Mouse (Mus musculus) kidney, adult 2 months (tissue): ENCODE measurements around the gene Spef2. TPM values are rescaled to one million over a fixed set of nuclear protein-coding genes. Genes with fewer than 3 reads are reported as not detected.

Source experiments
- DNase-seq: peaks from one replicate; pipeline ENCODE4 v3.0.0; 2021
- H3K27ac ChIP-seq: fragments of 200-500 bp; 2 replicates; pipeline ENCODE4 v1.5.1; 2012; ENCODE audit warnings: low read depth, low read length, control low read depth, inconsistent platforms; ENCODE audit not compliant: insufficient read depth
- H3K27me3 ChIP-seq: fragments of 200-500 bp; replicated peaks from 2 replicates; pipeline ENCODE4 v1.6.1; 2012; ENCODE audit warnings: mild to moderate bottlenecking, moderate library complexity, low read length, inconsistent platforms; ENCODE audit not compliant: control insufficient read depth, insufficient read depth
- H3K36me3 ChIP-seq: fragments of 200-500 bp; 2 replicates; pipeline ENCODE4 v1.6.1; 2012; ENCODE audit warnings: mild to moderate bottlenecking, moderate library complexity, low read length, inconsistent platforms; ENCODE audit not compliant: control insufficient read depth, insufficient read depth
- H3K4me1 ChIP-seq: fragments of 200-500 bp; 2 replicates; pipeline ENCODE4 v1.6.1; 2011; ENCODE audit warnings: low read length; ENCODE audit not compliant: control insufficient read depth, insufficient read depth
- H3K4me3 ChIP-seq: fragments of 200-500 bp; 2 replicates; pipeline ENCODE4 v1.5.1; 2011; ENCODE audit warnings: mild to moderate bottlenecking, low read depth, low read length, control low read depth; ENCODE audit not compliant: insufficient read depth
- CTCF ChIP-seq: fragments of 200-500 bp; conservative IDR thresholded peaks from 2 replicates; pipeline ENCODE4 v1.5.1; 2011; ENCODE audit warnings: low read depth, mild to moderate bottlenecking, control low read depth, low read length, moderate library complexity, mixed read lengths; ENCODE audit not compliant: insufficient read depth, insufficient read length
- POLR2A ChIP-seq: fragments of 200-500 bp; IDR thresholded peaks from one replicate; pipeline ENCODE4 v1.6.1; 2011; ENCODE audit warnings: low read depth, low read length, control low read depth
- WGBS: fragments of 180-500 bp; shearing (Covaris S2); methylation state at CpG from one replicate; pipeline ENCODE4 v1.1.7; 2018; 5-methylcytosine and 5-hydroxymethylcytosine counted together
- polyA plus RNA-seq: library from polyadenylated mRNA; depleted of rRNA; stranded (reverse); fragments of >200 nt; gene quantifications from 2 replicates; pipeline ENCODE4 v1.2.3, GENCODE M21; 2012

The Spef2 gene
- polyA plus RNA-seq, 1 experiment: 0.08 TPM

DNA sequence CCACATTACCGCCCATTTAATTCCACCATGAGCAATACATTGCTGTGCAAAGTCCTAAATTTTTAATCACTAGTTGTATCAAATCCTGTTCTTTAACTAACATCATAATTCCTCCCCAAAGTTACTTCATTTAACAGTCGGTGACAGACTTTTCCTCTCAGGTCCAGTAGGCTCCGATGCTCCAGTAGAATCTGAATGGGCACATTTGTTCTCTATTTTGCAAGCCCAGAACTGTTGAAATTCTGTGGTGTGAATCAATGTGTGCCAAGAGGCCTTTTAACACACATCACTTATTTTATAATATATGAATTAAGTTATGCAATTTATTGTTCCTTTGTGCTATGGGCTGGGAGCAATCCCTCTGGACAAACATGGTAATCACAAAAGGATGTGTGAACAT is 2.3 kb upstream of the Spef2 start:
- 92% methylated on average over 3 of the region's 3 CpGs for WGBS
- Histone ChIP-seq H3K27ac (no peak overlapping the region), H3K4me3 (no peak overlapping the region), H3K4me1 (no peaks in the 10 kb centered on the region), H3K27me3 (no peaks in the 10 kb centered on the region), H3K36me3 (no peaks in the 10 kb centered on the region)
- no peak for TF ChIP-seq POLR2A
- no peak for TF ChIP-seq CTCF
- DNase-seq: no peak

GRCm38 (mm10) chr15:9747410-9748104 is 1.1 kb downstream of the Spef2 start:
- Histone ChIP-seq H3K4me3 (no peak overlapping the region), H3K27me3 (no peaks in the 10 kb centered on the region), H3K4me1 (no peaks in the 10 kb centered on the region), H3K36me3 (no peaks in the 10 kb centered on the region), H3K27ac (no peak overlapping the region)
- 54% methylated on average over 5 of the region's 5 CpGs for WGBS
- no peak for TF ChIP-seq CTCF
- TF ChIP-seq POLR2A: no peak
- no peak for DNase-seq

- TF ChIP-seq CTCF: no peak
- Histone ChIP-seq H3K4me3 (no peak overlapping the region), H3K4me1 (no peaks in the 10 kb centered on the region), H3K27me3 (no peaks in the 10 kb centered on the region), H3K36me3 (no peaks in the 10 kb centered on the region), H3K27ac (no peak overlapping the region)
- WGBS: 94% methylated on average over 3 of the region's 3 CpGs
- no peak for DNase-seq
Measured at GRCm38 (mm10) chr15:9742172-9742571, 6.5 kb downstream of the Spef2 start.

- Histone ChIP-seq H3K36me3 (no peaks in the 10 kb centered on the region), H3K27ac (no peak overlapping the region), H3K4me3 (no peak overlapping the region), H3K27me3 (no peaks in the 10 kb centered on the region), H3K4me1 (no peaks in the 10 kb centered on the region)
- WGBS: 73% methylated on average over 7 of the region's 7 CpGs
- DNase-seq: no peak
- TF ChIP-seq POLR2A: no peak
- TF ChIP-seq CTCF: no peak
Measured at GRCm38 (mm10) chr15:9714574-9715458, 33.9 kb downstream of the Spef2 start.

DNA sequence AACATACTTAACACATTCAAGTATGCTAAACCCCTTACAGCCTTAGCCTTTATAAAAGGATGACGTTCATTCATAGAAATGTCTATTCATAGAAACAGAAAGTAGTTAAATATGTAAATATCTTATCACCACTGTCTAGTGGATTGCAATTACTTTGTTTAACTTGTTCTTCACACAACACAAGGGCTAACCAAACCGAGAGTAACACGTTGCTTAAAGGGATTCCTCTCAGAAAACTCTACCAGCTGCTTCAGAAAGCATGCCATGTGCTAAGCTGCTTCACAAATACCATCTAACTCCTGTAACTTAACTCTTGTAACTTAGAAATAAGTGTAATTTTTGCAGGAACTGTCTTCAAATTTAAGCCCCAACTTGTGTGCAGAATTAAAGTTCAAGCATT is 35.0 kb downstream of the Spef2 start:
- H3K27ac ChIP-seq: no peak overlapping the region
- no peak overlapping the region for H3K4me3 ChIP-seq
- no peaks in the 10 kb centered on the region for H3K36me3 ChIP-seq
- H3K27me3 ChIP-seq: no peaks in the 10 kb centered on the region
- 82% methylated on average over 3 of the region's 3 CpGs for WGBS
- no peaks in the 10 kb centered on the region for H3K4me1 ChIP-seq
- no peak for DNase-seq
- TF ChIP-seq POLR2A (no peak), CTCF (no peak)

GRCm38 (mm10) chr15:9710330-9710729 is 38.3 kb downstream of the Spef2 start:
- Histone ChIP-seq H3K27me3 (no peaks in the 10 kb centered on the region), H3K4me3 (no peak overlapping the region), H3K36me3 (no peaks in the 10 kb centered on the region), H3K4me1 (no peaks in the 10 kb centered on the region), H3K27ac (no peak overlapping the region)
- 88% methylated on average over 2 of the region's 2 CpGs for WGBS
- TF ChIP-seq POLR2A (no peak), CTCF (no peak)
- no peak for DNase-seq

GRCm38 (mm10) chr15:9705830-9706450 is 42.7 kb downstream of the Spef2 start:
- no peaks in the 10 kb centered on the region for H3K36me3 ChIP-seq
- no peak for DNase-seq
- 79% methylated on average over 2 of the region's 2 CpGs for WGBS
- H3K4me1 ChIP-seq: no peaks in the 10 kb centered on the region
- no peaks in the 10 kb centered on the region for H3K27me3 ChIP-seq
- TF ChIP-seq POLR2A (no peak), CTCF (no peak)
- no peak overlapping the region for H3K27ac ChIP-seq
- no peak overlapping the region for H3K4me3 ChIP-seq
